Mouse (Mus musculus): ENCODE data around the gene Dagla. TPM values are rescaled to one million over a fixed set of nuclear protein-coding genes. Genes with fewer than 3 reads are reported as not detected.

The Dagla gene
- total RNA-seq, 2 experiments from 2014 or later, result 3.8 to 4.1 TPM

- DNase-seq, result no peak
These were observed 107.5 kb downstream of the Dagla start for GRCm38 (mm10) chr19:10197130-10197529.

Other genes with a start within 250 kb of the Dagla start
- gene Fads2, start 203.1 kb downstream of the Dagla start, total RNA-seq (2021), result 10 to 100 TPM; 15.9 to 17.0 TPM
- 10 to 100 TPM; 52.4 to 54.5 TPM for gene Fads1, start 122.0 kb downstream of the Dagla start, total RNA-seq (2021)
- gene Tmem258, start 100.9 kb downstream of the Dagla start, total RNA-seq (2021), result 100 to 1,000 TPM; 160 TPM
- 10 to 100 TPM; 26.8 to 27.2 TPM for gene Fen1, start 100.7 kb downstream of the Dagla start, total RNA-seq (2021)
- 10 to 100 TPM in 1 of 2 experiments, 1 to 10 TPM in 1; 9.0 to 11.9 TPM for gene Myrf, start 64.1 kb downstream of the Dagla start, total RNA-seq (2021)
- 10 to 100 TPM; 40.8 to 44.7 TPM for gene Syt7, start 84.2 kb upstream of the Dagla start, total RNA-seq (2021)
- gene Lrrc10b, start 152.6 kb upstream of the Dagla start, total RNA-seq (2021), result 1 to 10 TPM; 3.3 to 4.7 TPM
- under 1 TPM; 0.52 to 0.77 TPM for gene Ppp1r32, start 178.1 kb upstream of the Dagla start, total RNA-seq (2021)
- gene Cpsf7, start 220.4 kb upstream of the Dagla start, total RNA-seq (2021), result 10 to 100 TPM; 50.0 to 52.9 TPM
- 10 to 100 TPM; 54.2 to 56.5 TPM for gene Sdhaf2, start 221.3 kb upstream of the Dagla start, total RNA-seq (2021)